Mouse (Mus musculus) activated CD4-positive, CD25-positive, alpha-beta regulatory T cell, adult 4 months (primary cell): ENCODE results near the gene Ninj1. TPM values are rescaled to one million over a fixed set of nuclear protein-coding genes. Genes with fewer than 3 reads are reported as not detected.
A peak's percentile ranks its signal among the peaks of the same experiment; 100 is the strongest.

Experiments
- ATAC-seq: one replicate; pipeline ENCODE4 v1.8.0; 2017
- polyA plus RNA-seq, 2 experiments: library from polyadenylated mRNA; unstranded; fragments of 100-300 nt; shearing (Covaris generic); gene quantifications; one replicate each; pipeline ENCODE4 v1.2.1; 2017

Gene Ninj1
- polyA plus RNA-seq, result 10 to 100 TPM; 30.1 to 36.9 TPM

GRCm38 (mm10) chr13:49187288-49188218, at the start of gene Ninj1:
Gene Ninj1, plus strand, starts transcription at chr13:49187485.
- peak; percentile 92 for ATAC-seq

DNA sequence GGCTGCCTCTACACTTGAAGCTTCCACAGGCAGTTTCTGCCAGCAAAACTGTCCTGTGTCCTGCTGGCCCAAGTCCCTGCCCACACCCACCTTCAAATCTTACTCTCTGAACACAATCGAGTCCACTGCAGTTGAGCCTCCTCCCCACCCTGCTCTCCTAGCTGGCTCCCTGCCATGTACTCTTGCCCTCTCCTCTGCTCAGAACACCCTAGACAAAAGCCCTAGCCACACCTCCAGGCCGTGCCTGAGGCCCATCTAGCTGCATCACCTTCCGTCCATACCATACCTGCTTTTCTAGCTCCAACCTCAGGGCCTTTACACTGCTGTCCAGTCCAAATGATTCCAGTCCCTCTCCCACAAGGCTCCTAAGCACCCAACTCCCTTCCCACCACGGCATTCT, 46.7 kb upstream of the Ninj1 start:
- no peak for ATAC-seq

GRCm38 (mm10) chr13:49142396-49142795, 44.9 kb upstream of the Ninj1 start:
- no peak for ATAC-seq

- ATAC-seq, result no peak
Measured at GRCm38 (mm10) chr13:49143323-49143722, 44.0 kb upstream of the Ninj1 start.

DNA sequence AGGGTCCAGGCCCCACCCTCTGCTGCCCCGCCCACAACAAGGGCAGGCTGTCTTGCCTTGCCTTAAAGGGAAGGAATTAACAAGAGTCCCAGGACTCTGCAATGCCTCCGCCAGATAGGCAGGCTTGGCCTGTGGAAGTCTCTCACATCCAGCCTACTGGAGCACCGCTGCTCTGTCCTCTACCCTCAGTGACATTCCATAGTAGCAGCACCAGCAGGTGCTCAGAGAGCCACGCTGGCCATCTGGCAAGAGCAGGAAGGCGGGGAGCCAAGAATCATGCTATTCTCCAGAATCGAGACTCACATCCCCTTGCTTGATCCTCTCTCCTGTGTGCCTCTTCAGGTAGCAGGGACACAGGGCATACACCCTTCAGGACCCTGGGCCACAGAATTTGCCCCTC, 42.8 kb upstream of the Ninj1 start:
- ATAC-seq, result no peak

- ATAC-seq, result no peak
Measured at GRCm38 (mm10) chr13:49145396-49145795, 41.9 kb upstream of the Ninj1 start.

DNA sequence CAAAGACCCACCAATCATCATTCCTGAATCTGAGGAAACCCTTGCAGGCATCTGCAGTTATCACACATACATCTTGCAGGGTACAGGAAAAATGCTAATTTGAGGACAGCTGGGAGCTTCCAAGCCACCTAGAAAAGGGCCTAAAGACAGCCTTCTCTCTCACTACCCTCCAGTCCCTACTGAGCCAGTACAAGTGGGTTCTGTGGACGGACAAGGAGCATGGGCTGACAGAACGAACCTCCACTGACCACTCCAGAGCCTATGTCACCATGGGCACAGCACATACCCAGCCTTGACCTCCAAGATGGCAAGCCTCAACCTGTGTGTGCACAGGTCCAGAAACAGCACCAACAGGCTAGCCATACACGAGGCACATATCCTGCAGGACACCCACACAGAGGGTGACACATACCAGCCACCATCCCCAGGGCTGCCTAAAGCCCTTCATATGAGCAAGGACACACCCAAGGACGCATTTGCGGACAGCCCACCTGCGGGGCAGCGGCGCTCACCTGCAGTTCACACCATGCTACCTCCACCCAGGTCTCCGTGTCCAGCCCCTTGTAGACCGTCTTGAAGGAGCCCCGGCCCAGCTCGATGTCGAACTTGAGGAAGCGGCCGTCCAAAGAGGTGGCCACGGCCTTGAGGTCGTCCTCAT, 41.1 kb upstream of the Ninj1 start:
- no peak for ATAC-seq

- ATAC-seq, result no peak
Measured at GRCm38 (mm10) chr13:49146698-49147006, 40.6 kb upstream of the Ninj1 start.

GRCm38 (mm10) chr13:49147007-49147857, 40.1 kb upstream of the Ninj1 start:
- no peak for ATAC-seq

DNA sequence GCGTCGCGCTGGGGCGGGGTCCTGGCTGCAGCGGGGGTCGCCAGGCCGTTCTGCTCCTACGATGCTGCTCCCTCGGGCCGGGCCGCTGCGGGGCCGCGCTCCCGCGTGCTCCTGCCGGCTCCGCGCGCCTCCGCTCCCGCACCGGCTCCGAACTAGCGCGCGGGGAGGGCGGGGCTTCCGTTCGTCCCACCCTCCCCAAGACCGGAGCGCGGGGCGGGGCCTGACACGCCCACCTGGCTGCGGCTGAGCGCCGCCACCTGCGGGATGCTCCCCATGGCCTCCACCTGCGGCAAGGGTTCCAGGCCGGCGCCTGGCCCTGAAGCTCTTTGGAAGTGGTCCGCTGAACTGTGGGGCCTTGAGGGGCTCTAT, 39.4 kb upstream of the Ninj1 start, which contains the start of gene Wnk2:
Gene Wnk2, minus strand, starts transcription at position 157 of the 369 bp plus-strand sequence.
- ATAC-seq, result no peak

DNA sequence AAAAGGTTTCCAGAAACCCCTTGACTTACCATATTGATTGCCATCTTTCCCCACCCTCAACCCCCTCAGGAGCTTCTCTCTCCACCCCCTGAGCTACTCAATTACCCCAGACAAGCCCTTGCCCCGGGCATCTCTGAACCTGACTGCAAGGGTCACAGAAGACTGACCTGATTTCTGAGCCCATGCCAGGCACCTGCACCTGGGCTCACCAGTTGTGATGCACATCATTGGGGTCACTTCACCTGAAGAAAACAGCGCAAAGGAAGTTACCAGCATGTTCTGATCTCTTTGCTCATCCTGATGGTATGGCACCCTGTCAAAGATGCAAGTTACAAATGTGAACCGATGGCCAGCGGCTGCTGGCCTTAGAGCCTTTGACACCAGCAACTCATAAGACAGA, 38.6 kb upstream of the Ninj1 start:
- no peak for ATAC-seq

GRCm38 (mm10) chr13:49154028-49154427, 33.3 kb upstream of the Ninj1 start:
- no peak for ATAC-seq

- no peak for ATAC-seq
Measured at GRCm38 (mm10) chr13:49154621-49155020, 32.7 kb upstream of the Ninj1 start.

GRCm38 (mm10) chr13:49156645-49157044, 30.6 kb upstream of the Ninj1 start:
- no peak for ATAC-seq

GRCm38 (mm10) chr13:49158040-49158713, 29.1 kb upstream of the Ninj1 start:
- ATAC-seq, result no peak

DNA sequence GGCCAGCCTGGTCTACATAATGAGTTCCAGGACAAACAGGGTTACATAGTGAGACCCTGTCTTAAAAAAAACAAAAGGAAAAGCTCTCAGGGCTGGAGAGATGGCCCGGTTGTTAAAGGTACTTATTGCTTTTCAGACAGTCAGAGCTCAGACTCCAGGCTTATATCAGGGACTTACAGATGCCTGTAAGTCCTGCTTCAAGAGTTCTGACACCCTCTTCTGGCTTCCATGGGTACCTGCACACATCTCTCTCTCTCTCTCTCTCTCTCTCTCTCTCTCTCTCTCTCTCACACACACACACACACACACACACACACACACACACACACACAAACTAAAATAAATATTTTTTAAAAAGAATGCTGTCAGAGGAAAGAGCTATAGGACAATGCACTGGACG, 26.0 kb upstream of the Ninj1 start:
- no peak for ATAC-seq

- no peak for ATAC-seq
Measured at GRCm38 (mm10) chr13:49162722-49163121, 24.6 kb upstream of the Ninj1 start.

- no peak for ATAC-seq
Measured at GRCm38 (mm10) chr13:49163645-49164044, 23.6 kb upstream of the Ninj1 start.

DNA sequence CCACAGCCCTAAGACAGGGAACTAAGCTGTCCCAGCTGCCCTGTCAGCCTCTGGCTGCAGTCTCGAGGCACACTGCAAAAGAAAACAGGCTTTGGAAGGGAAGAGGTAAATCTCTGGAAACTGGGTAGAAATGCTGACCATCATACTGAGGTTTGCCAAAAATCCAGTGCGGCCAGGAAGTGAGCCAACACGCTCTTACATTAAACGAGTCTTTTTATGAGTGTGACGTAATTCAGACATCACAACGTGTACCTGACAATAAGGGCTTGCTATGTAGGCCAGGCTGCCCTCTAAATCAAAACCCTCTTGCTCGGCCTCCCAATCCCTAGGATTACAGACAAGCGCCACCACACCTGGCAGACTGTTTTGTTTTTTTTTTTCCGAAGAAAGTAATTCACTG, 20.2 kb upstream of the Ninj1 start:
- ATAC-seq, result no peak

- ATAC-seq, result no peak
Measured at GRCm38 (mm10) chr13:49169448-49170207, 17.7 kb upstream of the Ninj1 start.

- ATAC-seq, result no peak
Measured at GRCm38 (mm10) chr13:49170623-49171022, 16.7 kb upstream of the Ninj1 start.

DNA sequence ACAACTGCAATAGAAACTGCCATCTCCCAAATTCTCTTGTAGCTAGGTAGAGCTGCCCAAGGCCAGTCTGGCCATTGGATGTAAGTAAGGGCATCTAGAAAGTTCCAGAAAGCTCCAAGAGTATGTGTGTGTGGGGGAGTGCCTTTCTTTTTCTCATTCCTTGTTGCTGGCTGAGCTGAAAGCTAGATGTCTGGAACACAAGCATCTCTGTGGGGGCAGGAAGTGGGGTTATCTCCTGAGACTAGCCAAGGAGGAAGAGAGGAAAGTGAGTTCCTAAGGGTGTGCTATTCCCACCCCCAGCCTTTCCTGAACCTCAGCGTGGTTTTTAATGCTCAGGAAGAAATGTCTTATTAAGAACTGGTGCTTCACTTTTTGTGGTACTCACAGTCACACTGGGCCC, 15.6 kb upstream of the Ninj1 start:
- ATAC-seq, result no peak
